14 mouse cellular contexts compared by ENCODE assay signal in genomic region chr6:99217155-99217554, GRCm38 (mm10).
"Had no signal": no experiment of that assay in that cellular context is flagged by ENCODE, and none has a peak within 500 bp of the region (broad histone marks: within the 10 kb centered on the region; RNA-seq: fewer than 3 reads in every experiment).

No protein-coding gene starts in this region.

- DNase-seq: kidney, adult 18-20 months; kidney, postnatal 10 days; liver; liver, embryonic 13.5 days; liver, postnatal 0 days; lung, postnatal 14 days; midbrain, embryonic 14.5 days; right cerebral cortex, postnatal 14 days had no signal

- H3K4me3 ChIP-seq: layer of hippocampus, adult 2 months; limb, embryonic 12.5 days; liver, embryonic 13.5 days; lung, embryonic 15.5 days; megakaryocyte, embryonic 14.5 days; neural tube, embryonic 12.5 days had no signal

- H3K4me2 ChIP-seq: limb, embryonic 12.5 days; liver, embryonic 13.5 days; lung, embryonic 15.5 days; neural tube, embryonic 12.5 days had no signal

- ATAC-seq: liver, postnatal 0 days had no signal

- H3K9ac ChIP-seq: limb, embryonic 12.5 days; liver, embryonic 13.5 days; liver, postnatal 0 days; lung, embryonic 15.5 days; neural tube, embryonic 12.5 days had no signal

- H3K27me3 ChIP-seq: limb, embryonic 12.5 days; liver, embryonic 13.5 days; lung, embryonic 15.5 days; megakaryocyte, embryonic 14.5 days; neural tube, embryonic 12.5 days had no signal

- H3K36me3 ChIP-seq: limb, embryonic 12.5 days; liver, embryonic 13.5 days; lung, embryonic 15.5 days; neural tube, embryonic 12.5 days had no signal

- H3K9me3 ChIP-seq: limb, embryonic 12.5 days; liver, embryonic 13.5 days; lung, embryonic 15.5 days; megakaryocyte, embryonic 14.5 days; neural tube, embryonic 12.5 days had no signal

- H3K4me1 ChIP-seq: limb, embryonic 12.5 days; liver, embryonic 13.5 days; lung, embryonic 15.5 days had no signal

- H3K27ac ChIP-seq: layer of hippocampus, adult 2 months; limb, embryonic 12.5 days; liver, embryonic 13.5 days; lung, embryonic 15.5 days; macrophage; neural tube, embryonic 12.5 days had no signal
